11 mouse cellular contexts compared by ENCODE assay signal in the genomic region with DNA sequence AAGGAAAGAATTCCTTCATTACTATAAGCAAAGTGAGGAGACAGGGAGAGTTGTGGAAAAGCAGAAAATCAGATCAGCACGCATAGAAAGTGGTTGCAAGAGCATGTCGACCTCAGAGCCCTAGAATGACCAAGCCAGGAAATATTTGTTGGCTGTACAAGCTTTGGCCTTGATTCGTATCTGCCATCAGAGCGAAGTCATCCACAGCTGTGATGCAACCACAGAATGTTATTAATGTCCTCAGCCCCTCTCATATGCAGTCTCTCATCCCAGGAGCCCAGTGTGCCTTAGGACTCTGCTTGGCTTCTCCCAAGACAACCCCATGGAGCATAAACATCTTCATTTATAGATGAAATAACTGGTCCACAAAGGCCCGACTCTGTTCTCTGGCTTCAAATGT.
DNase-seq lines count a peak whose midpoint lies in the region; ATAC-seq lines count a peak whose summit lies in the region.
"Had no signal": no experiment of that assay in that cellular context is flagged by ENCODE, and none has a peak within 500 bp of the region (broad histone marks: within the 10 kb centered on the region; RNA-seq: fewer than 3 reads in every experiment).

No protein-coding gene starts in this region.

- peak; percentile 82 to 91 for DNase-seq in adrenal gland, adult (ENCODE audit: inconsistent age in 2 of 2, low spot score in 1 of 2)
- DNase-seq in adrenal gland, postnatal 4 days (ENCODE audit: low spot score in 2 of 2) = no peak
- peak; percentile 46 for DNase-seq in kidney, postnatal 14 days
- no peak for DNase-seq in kidney, adult 9 months
- DNase-seq in adrenal gland, postnatal 10 days = peak; percentile 64
- DNase-seq in lung, postnatal 10 days = peak; percentile 48
- DNase-seq in layer of hippocampus, adult 11-12 months (ENCODE audit: low spot score) = no peak
- DNase-seq: right cerebral cortex, postnatal 25 days had no signal

- H3K9me3 ChIP-seq in hindbrain, embryonic 16.5 days (ENCODE audit: control insufficient read depth, low read length) = no peaks in the 10 kb centered on the region
- H3K9me3 ChIP-seq: limb, embryonic 12.5 days; neural tube, embryonic 13.5 days had no signal

- ATAC-seq in hindbrain, embryonic 16.5 days = no peak

- WGBS in hindbrain, embryonic 16.5 days = 72% methylated on average over 5 of the region's 5 CpGs

- no peaks in the 10 kb centered on the region for H3K36me3 ChIP-seq in hindbrain, embryonic 16.5 days (ENCODE audit: control insufficient read depth, insufficient read depth, low read length)
- H3K36me3 ChIP-seq: limb, embryonic 12.5 days had no signal

- no peaks in the 10 kb centered on the region for H3K27me3 ChIP-seq in hindbrain, embryonic 16.5 days (replicated peaks; ENCODE audit: control insufficient read depth, insufficient read depth, low read length)
- H3K27me3 ChIP-seq: limb, embryonic 12.5 days; neural tube, embryonic 13.5 days had no signal

- no peak overlapping the region for H3K4me2 ChIP-seq in hindbrain, embryonic 16.5 days (ENCODE audit: low read length)
- H3K4me2 ChIP-seq: limb, embryonic 12.5 days; neural tube, embryonic 13.5 days had no signal

- no peak overlapping the region for H3K4me3 ChIP-seq in hindbrain, embryonic 16.5 days (ENCODE audit: low read length)
- H3K4me3 ChIP-seq: limb, embryonic 12.5 days; neural tube, embryonic 13.5 days had no signal

- no peak overlapping the region for H3K9ac ChIP-seq in hindbrain, embryonic 16.5 days (ENCODE audit: low read depth, low read length)
- H3K9ac ChIP-seq: limb, embryonic 12.5 days; neural tube, embryonic 13.5 days had no signal

- H3K27ac ChIP-seq in hindbrain, embryonic 16.5 days (ENCODE audit: low read depth, low read length) = no peak overlapping the region
- H3K27ac ChIP-seq: limb, embryonic 12.5 days; neural tube, embryonic 13.5 days had no signal

- H3K4me1 ChIP-seq in hindbrain, embryonic 16.5 days (ENCODE audit: control insufficient read depth, insufficient read depth, low read depth, low read length) = no peaks in the 10 kb centered on the region
- H3K4me1 ChIP-seq: limb, embryonic 12.5 days had no signal

Comparison
In these comparisons a context has a peak if more than half of its experiments do, and no peak if none do; other contexts are left out.
1. DNase-seq: peak in adrenal gland, adult (2 of 2), kidney, postnatal 14 days (single experiment), adrenal gland, postnatal 10 days (single experiment) and lung, postnatal 10 days (single experiment); none in adrenal gland, postnatal 4 days (0 of 2), kidney, adult 9 months (single experiment) and layer of hippocampus, adult 11-12 months (single experiment).